Mouse (Mus musculus): ENCODE results near the gene Zfp968. TPM values are rescaled to one million over a fixed set of nuclear protein-coding genes. Genes with fewer than 3 reads are reported as not detected.
"Not testable (repeated sequence)": the region's sequence is repeated elsewhere in the genome, so short reads cannot be mapped to it uniquely, and the experiment has no call there.

Zfp968 gene
- 1 to 10 TPM; 8.1 to 8.3 TPM for total RNA-seq (2021)
- long read RNA-seq, result 0 reads

DNA sequence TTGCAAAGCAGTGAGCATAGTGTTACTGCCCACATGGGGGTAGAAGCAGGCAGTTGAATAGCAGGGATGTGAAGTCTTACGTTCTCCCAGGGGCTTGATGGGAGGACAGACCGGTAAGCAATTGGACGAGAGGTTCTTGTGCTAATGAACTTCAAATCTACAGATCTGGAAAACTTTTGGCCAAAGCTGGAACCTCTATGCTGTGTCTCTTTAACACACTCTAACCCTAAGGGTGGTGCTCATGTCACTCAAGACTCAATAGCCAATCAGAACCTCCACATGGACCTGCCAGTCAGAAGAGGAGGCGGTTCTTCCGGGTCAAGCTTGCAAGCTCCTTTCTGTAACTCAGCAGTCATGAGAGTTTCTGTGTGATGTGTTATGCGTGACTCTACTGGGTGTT, at the start of gene Zfp968:
Gene Zfp968, plus strand, starts transcription at position 301 of the 400 bp plus-strand sequence.
- DNase-seq (ENCODE audit: low spot score in 2 of 2), result not testable (repeated sequence)

DNA sequence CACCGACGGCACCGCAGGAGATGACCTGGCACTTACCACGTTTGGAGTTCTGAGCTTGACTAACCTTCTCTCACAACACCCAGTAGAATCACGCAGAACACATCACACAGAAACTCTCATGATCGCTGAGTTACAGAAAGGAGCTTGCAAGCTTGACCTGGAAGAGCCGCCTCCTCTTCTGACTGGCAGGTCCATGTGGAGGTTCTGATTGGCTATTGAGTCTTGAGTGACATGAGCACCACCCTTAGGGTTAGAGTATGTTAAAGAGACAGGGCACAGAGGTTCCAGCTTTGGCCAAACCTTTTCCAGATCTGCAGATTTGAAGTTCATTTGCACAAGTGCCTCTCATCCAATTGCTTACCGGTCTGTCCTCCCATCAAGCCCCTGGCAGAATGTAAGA, 34.1 kb upstream of the Zfp968 start, which contains the start of gene Gm4631:
Gene Gm4631, minus strand, starts transcription at position 101 of the 400 bp plus-strand sequence.
- not testable (repeated sequence) for DNase-seq (ENCODE audit: low spot score in 2 of 2)

Other genes starting within 250 kb of the Zfp968 start
- 10 to 100 TPM; 19.8 to 22.8 TPM for gene Gm14399, start 230.4 kb upstream of the Zfp968 start, total RNA-seq (2021)
- 1 to 10 TPM; 5.3 to 6.5 TPM for gene Gm14443, start 196.6 kb upstream of the Zfp968 start, total RNA-seq (2021)
- 100 to 1,000 TPM in 1 of 2 experiments, 10 to 100 TPM in 1; 90.9 to 102 TPM for gene Gm14391, start 165.5 kb upstream of the Zfp968 start, total RNA-seq (2021)
- 10 to 100 TPM in 1 of 2 experiments, 1 to 10 TPM in 1; 3.9 to 14.0 TPM for gene Gm14440, start 97.3 kb upstream of the Zfp968 start, total RNA-seq (2021)
- 10 to 100 TPM; 64.9 to 67.4 TPM for gene Gm4631, start 34.2 kb upstream of the Zfp968 start, total RNA-seq (2021)
- 10 to 100 TPM in 1 of 2 experiments, 1 to 10 TPM in 1; 6.7 to 10.5 TPM for gene Gm4724, start 63.4 kb downstream of the Zfp968 start, total RNA-seq (2021)
- 1 to 10 TPM; 4.0 to 4.3 TPM for gene Zfp965, start 97.5 kb downstream of the Zfp968 start, total RNA-seq (2021)